Mouse (Mus musculus): ENCODE data around the gene Irf5. TPM values are rescaled to one million over a fixed set of nuclear protein-coding genes. Genes with fewer than 3 reads are reported as not detected.

The Irf5 gene
- polyA plus RNA-seq, 1 experiment from 2014 or later = 6.8 TPM

- Histone ChIP-seq H3K4me2 (ENCODE audit: low read depth, low read length) (no peak overlapping the region), H3K36me3 (ENCODE audit: control insufficient read depth, insufficient read depth, low read length) (no peaks in the 10 kb centered on the region), H3K27ac (ENCODE audit: low read length) (no peak overlapping the region), H3K27me3 (ENCODE audit: control insufficient read depth, insufficient read depth, low read depth, low read length) (peaks cover 24% of the 10 kb centered on the region), H3K9me3 (ENCODE audit: control insufficient read depth, low read length) (no peaks in the 10 kb centered on the region), H3K9ac (ENCODE audit: low read length) (no peak overlapping the region), H3K4me3 (ENCODE audit: low read length) (no peak overlapping the region), H3K4me1 (replicated peaks; ENCODE audit: control insufficient read depth, insufficient read depth, low read length) (peaks cover 13% of the 10 kb centered on the region)
- WGBS = 64% methylated on average over 12 of the region's 12 CpGs
- no peak for ATAC-seq (ENCODE audit: low read depth)
Measured at GRCm38 (mm10) chr6:29523301-29524033, 3.0 kb upstream of the Irf5 start.

GRCm38 (mm10) chr6:29524034-29524489, 2.4 kb upstream of the Irf5 start:
- peak; percentile 39; the same call in 1 of the 2 replicates for ATAC-seq (ENCODE audit: low read depth)
- Histone ChIP-seq H3K4me2 (ENCODE audit: low read depth, low read length) (no peak overlapping the region), H3K4me3 (ENCODE audit: low read length) (no peak overlapping the region), H3K27me3 (ENCODE audit: control insufficient read depth, insufficient read depth, low read depth, low read length) (peaks cover 27% of the 10 kb centered on the region), H3K27ac (ENCODE audit: low read length) (no peak overlapping the region), H3K36me3 (ENCODE audit: control insufficient read depth, insufficient read depth, low read length) (no peaks in the 10 kb centered on the region), H3K9ac (ENCODE audit: low read length) (no peak overlapping the region), H3K9me3 (ENCODE audit: control insufficient read depth, low read length) (no peaks in the 10 kb centered on the region), H3K4me1 (replicated peaks; ENCODE audit: control insufficient read depth, insufficient read depth, low read length) (peaks cover 13% of the 10 kb centered on the region)
- 24% methylated on average over 6 of the region's 6 CpGs for WGBS

GRCm38 (mm10) chr6:29525256-29525655, 1.2 kb upstream of the Irf5 start:
- Histone ChIP-seq H3K27ac (ENCODE audit: low read length) (no peak overlapping the region), H3K36me3 (ENCODE audit: control insufficient read depth, insufficient read depth, low read length) (no peaks in the 10 kb centered on the region), H3K4me3 (ENCODE audit: low read length) (no peak overlapping the region), H3K27me3 (ENCODE audit: control insufficient read depth, insufficient read depth, low read depth, low read length) (peaks cover 27% of the 10 kb centered on the region), H3K4me1 (replicated peaks; ENCODE audit: control insufficient read depth, insufficient read depth, low read length) (peaks cover 13% of the 10 kb centered on the region), H3K4me2 (ENCODE audit: low read depth, low read length) (no peak overlapping the region), H3K9me3 (ENCODE audit: control insufficient read depth, low read length) (no peaks in the 10 kb centered on the region), H3K9ac (ENCODE audit: low read length) (no peak overlapping the region)
- 73% methylated on average over 6 of the region's 6 CpGs for WGBS
- ATAC-seq (ENCODE audit: low read depth) = no peak

- peaks cover 27% of the 10 kb centered on the region for H3K27me3 ChIP-seq (ENCODE audit: control insufficient read depth, insufficient read depth, low read depth, low read length)
- H3K9ac ChIP-seq (ENCODE audit: low read length) = peak overlapping the region; percentile 4; the same call in 1 of the 2 replicates
Measured at GRCm38 (mm10) chr6:29527361-29528164, 1.1 kb downstream of the Irf5 start.

GRCm38 (mm10) chr6:29528165-29528505, 1.7 kb downstream of the Irf5 start:
- WGBS = 10% methylated on average over 8 of the region's 8 CpGs
- peak overlapping the region; percentile 99 for H3K4me2 ChIP-seq (ENCODE audit: low read depth, low read length)
- H3K9ac ChIP-seq (ENCODE audit: low read length) = no peak overlapping the region
- ATAC-seq (ENCODE audit: low read depth) = no peak
- no peaks in the 10 kb centered on the region for H3K36me3 ChIP-seq (ENCODE audit: control insufficient read depth, insufficient read depth, low read length)
- no peak overlapping the region for H3K27ac ChIP-seq (ENCODE audit: low read length)
- H3K9me3 ChIP-seq (ENCODE audit: control insufficient read depth, low read length) = no peaks in the 10 kb centered on the region
- H3K27me3 ChIP-seq (ENCODE audit: control insufficient read depth, insufficient read depth, low read depth, low read length) = peaks cover 27% of the 10 kb centered on the region
- H3K4me3 ChIP-seq (ENCODE audit: low read length) = peak overlapping the region; percentile 60
- H3K4me1 ChIP-seq (replicated peaks; ENCODE audit: control insufficient read depth, insufficient read depth, low read length) = peaks cover 13% of the 10 kb centered on the region

More at GRCm38 (mm10) chr6:29527361-29528164, 1.1 kb downstream of the Irf5 start:
- no peak overlapping the region for H3K27ac ChIP-seq (ENCODE audit: low read length)
- H3K4me3 ChIP-seq (ENCODE audit: low read length) = peak overlapping the region; percentile 60
- peak overlapping the region; percentile 99 for H3K4me2 ChIP-seq (ENCODE audit: low read depth, low read length)
- ATAC-seq (ENCODE audit: low read depth) = no peak
- H3K36me3 ChIP-seq (ENCODE audit: control insufficient read depth, insufficient read depth, low read length) = no peaks in the 10 kb centered on the region
- peaks cover 13% of the 10 kb centered on the region for H3K4me1 ChIP-seq (replicated peaks; ENCODE audit: control insufficient read depth, insufficient read depth, low read length)
- WGBS = 4% methylated on average over 34 of the region's 34 CpGs
- H3K9me3 ChIP-seq (ENCODE audit: control insufficient read depth, low read length) = no peaks in the 10 kb centered on the region

- ATAC-seq (ENCODE audit: low read depth) = no peak
- Histone ChIP-seq H3K4me2 (ENCODE audit: low read depth, low read length) (no peak overlapping the region), H3K27me3 (ENCODE audit: control insufficient read depth, insufficient read depth, low read depth, low read length) (peaks cover 27% of the 10 kb centered on the region), H3K9me3 (ENCODE audit: control insufficient read depth, low read length) (no peaks in the 10 kb centered on the region), H3K4me1 (replicated peaks; ENCODE audit: control insufficient read depth, insufficient read depth, low read length) (peaks cover 13% of the 10 kb centered on the region), H3K27ac (ENCODE audit: low read length) (no peak overlapping the region), H3K36me3 (ENCODE audit: control insufficient read depth, insufficient read depth, low read length) (no peaks in the 10 kb centered on the region), H3K9ac (ENCODE audit: low read length) (no peak overlapping the region), H3K4me3 (ENCODE audit: low read length) (no peak overlapping the region; the same call in 1 of the 2 replicates)
- WGBS = 18% methylated on average over 13 of the region's 13 CpGs
Measured at GRCm38 (mm10) chr6:29528561-29529443, 2.4 kb downstream of the Irf5 start.

- H3K4me1 ChIP-seq (replicated peaks; ENCODE audit: control insufficient read depth, insufficient read depth, low read length) = peaks cover 11% of the 10 kb centered on the region
- H3K9me3 ChIP-seq (ENCODE audit: control insufficient read depth, low read length) = no peaks in the 10 kb centered on the region
- no peak overlapping the region for H3K4me3 ChIP-seq (ENCODE audit: low read length)
- H3K9ac ChIP-seq (ENCODE audit: low read length) = no peak overlapping the region
- no peak overlapping the region for H3K4me2 ChIP-seq (ENCODE audit: low read depth, low read length)
- ATAC-seq (ENCODE audit: low read depth) = no peak
- H3K27me3 ChIP-seq (ENCODE audit: control insufficient read depth, insufficient read depth, low read depth, low read length) = peaks cover 27% of the 10 kb centered on the region
- WGBS = 17% methylated on average over 2 of the region's 2 CpGs
- H3K27ac ChIP-seq (ENCODE audit: low read length) = no peak overlapping the region
- H3K36me3 ChIP-seq (ENCODE audit: control insufficient read depth, insufficient read depth, low read length) = no peaks in the 10 kb centered on the region
Measured at GRCm38 (mm10) chr6:29529444-29529820, 3.0 kb downstream of the Irf5 start.

- H3K4me1 ChIP-seq (replicated peaks; ENCODE audit: control insufficient read depth, insufficient read depth, low read length) = peaks cover 11% of the 10 kb centered on the region
- no peak overlapping the region for H3K4me3 ChIP-seq (ENCODE audit: low read length)
- H3K9me3 ChIP-seq (ENCODE audit: control insufficient read depth, low read length) = no peaks in the 10 kb centered on the region
- peaks cover 27% of the 10 kb centered on the region for H3K27me3 ChIP-seq (ENCODE audit: control insufficient read depth, insufficient read depth, low read depth, low read length)
- H3K9ac ChIP-seq (ENCODE audit: low read length) = no peak overlapping the region
- no peak for ATAC-seq (ENCODE audit: low read depth)
- WGBS = 46% methylated on average over 4 of the region's 4 CpGs
- H3K36me3 ChIP-seq (ENCODE audit: control insufficient read depth, insufficient read depth, low read length) = no peaks in the 10 kb centered on the region
- H3K27ac ChIP-seq (ENCODE audit: low read length) = no peak overlapping the region
- H3K4me2 ChIP-seq (ENCODE audit: low read depth, low read length) = no peak overlapping the region
Measured at GRCm38 (mm10) chr6:29530050-29530449, 3.6 kb downstream of the Irf5 start.

Measured in lung, embryonic 16.5 days (tissue).